ENCODE assay signal across 8 mouse cellular contexts in genomic region chr11:48833731-48834639, GRCm38 (mm10). TPM values are rescaled to one million over a fixed set of nuclear protein-coding genes. Genes with fewer than 3 reads are reported as not detected.
A peak's percentile ranks its signal among the peaks of the same experiment; 100 is the strongest.
DNase-seq lines count a peak whose midpoint lies in the region; ATAC-seq and TF ChIP-seq lines count a peak whose summit lies in the region.

No protein-coding gene starts in this region.

- H3K4me1 ChIP-seq in embryonic facial prominence, embryonic 14.5 days (ENCODE audit: control insufficient read depth, insufficient read depth, low read length): peaks cover 8% of the 10 kb centered on the region
- H3K4me1 ChIP-seq in limb, embryonic 14.5 days (ENCODE audit: control insufficient read depth, insufficient read depth, low read length): 0 out of 2 replicates have a peak, but pooled peaks cover 3% of the 10 kb centered on the region
- peaks cover 9% of the 10 kb centered on the region for H3K4me1 ChIP-seq in midbrain, embryonic 16.5 days (ENCODE audit: control insufficient read depth, insufficient read depth, low read length)

- H3K4me3 ChIP-seq in embryonic facial prominence, embryonic 14.5 days (ENCODE audit: low read depth, low read length): peak overlapping the region; percentile 72
- H3K4me3 ChIP-seq in limb, embryonic 14.5 days (replicated peaks; ENCODE audit: low read length): peak overlapping the region; percentile 64
- peak overlapping the region; percentile 62 for H3K4me3 ChIP-seq in midbrain, embryonic 16.5 days (ENCODE audit: low read depth, low read length)

- peak overlapping the region; percentile 69 for H3K27ac ChIP-seq in embryonic facial prominence, embryonic 14.5 days (replicated peaks; ENCODE audit: low read depth, low read length)
- H3K27ac ChIP-seq in limb, embryonic 14.5 days (replicated peaks; ENCODE audit: low read depth, low read length): peak overlapping the region; percentile 70
- H3K27ac ChIP-seq in midbrain, embryonic 16.5 days (ENCODE audit: low read length): peak overlapping the region; percentile 81

- H3K36me3 ChIP-seq in embryonic facial prominence, embryonic 14.5 days (ENCODE audit: control insufficient read depth, insufficient read depth, low read length): no peaks in the 10 kb centered on the region
- H3K36me3 ChIP-seq in limb, embryonic 14.5 days (ENCODE audit: control insufficient read depth, insufficient read depth, low read length): no peaks in the 10 kb centered on the region
- no peaks in the 10 kb centered on the region for H3K36me3 ChIP-seq in midbrain, embryonic 16.5 days (ENCODE audit: control insufficient read depth, insufficient read depth, low read length)

- no peak for TF ChIP-seq POLR2A in limb, embryonic 14.5 days (IDR thresholded peaks at IDR 0.05; ENCODE audit: borderline replicate concordance, extremely low read depth, insufficient read depth, insufficient read length)

- DNase-seq in 3T3-L1 (ENCODE audit: low read depth, low spot score): peak; percentile 93
- DNase-seq in adrenal gland, postnatal 36 days: peak; percentile 91
- DNase-seq in embryonic facial prominence, embryonic 14.5 days (ENCODE audit: low spot score): peak; percentile 93
- peak; percentile 94 for DNase-seq in heart, adult 8-10 months (ENCODE audit: low spot score)
- DNase-seq in kidney, adult 8-10 months: peak; percentile 88 to 94
- DNase-seq in limb, embryonic 14.5 days (ENCODE audit: low spot score): peak; percentile 93
- peak; percentile 89 to 92 for DNase-seq in spleen, postnatal 10 days (ENCODE audit: low spot score in 2 of 2)

- H3K9ac ChIP-seq in embryonic facial prominence, embryonic 14.5 days (ENCODE audit: low read depth, low read length): peak overlapping the region; percentile 69
- H3K9ac ChIP-seq in limb, embryonic 14.5 days (ENCODE audit: low read depth, low read length, severe bottlenecking): peak overlapping the region; percentile 58
- peak overlapping the region; percentile 66 for H3K9ac ChIP-seq in midbrain, embryonic 16.5 days (ENCODE audit: low read depth, low read length)

- no peaks in the 10 kb centered on the region for H3K9me3 ChIP-seq in embryonic facial prominence, embryonic 14.5 days (ENCODE audit: control insufficient read depth, low read length)
- no peaks in the 10 kb centered on the region for H3K9me3 ChIP-seq in limb, embryonic 14.5 days (ENCODE audit: control insufficient read depth, low read length)
- H3K9me3 ChIP-seq in midbrain, embryonic 16.5 days (replicated peaks; ENCODE audit: control insufficient read depth, low read length, poor library complexity, severe bottlenecking): no peaks in the 10 kb centered on the region

- under 1% methylated on average over 30 of the region's 30 CpGs for WGBS in embryonic facial prominence, embryonic 14.5 days
- under 1% methylated on average over 30 of the region's 30 CpGs for WGBS in limb, embryonic 14.5 days
- WGBS in midbrain, embryonic 16.5 days: under 1% methylated on average over 30 of the region's 30 CpGs

- peak; percentile 92 for ATAC-seq in embryonic facial prominence, embryonic 14.5 days (ENCODE audit: low read depth)
- peak; percentile 91 for ATAC-seq in limb, embryonic 14.5 days (ENCODE audit: low FRiP score, low read depth)
- ATAC-seq in midbrain, embryonic 16.5 days: peak; percentile 88

- peak overlapping the region; percentile 71 for H3K4me2 ChIP-seq in embryonic facial prominence, embryonic 14.5 days (ENCODE audit: low read depth, low read length)
- peak overlapping the region; percentile 60 for H3K4me2 ChIP-seq in limb, embryonic 14.5 days (replicated peaks; ENCODE audit: low read depth, low read length, severe bottlenecking)
- peak overlapping the region; percentile 68 for H3K4me2 ChIP-seq in midbrain, embryonic 16.5 days (ENCODE audit: low read length)

- H3K27me3 ChIP-seq in embryonic facial prominence, embryonic 14.5 days (replicated peaks; ENCODE audit: control insufficient read depth, insufficient read depth, low read length): no peaks in the 10 kb centered on the region
- peaks cover 4% of the 10 kb centered on the region; the same call in 1 of the 2 replicates for H3K27me3 ChIP-seq in limb, embryonic 14.5 days (ENCODE audit: control insufficient read depth, insufficient read depth, low read length)
- H3K27me3 ChIP-seq in midbrain, embryonic 16.5 days (ENCODE audit: control insufficient read depth, insufficient read depth, low read depth, low read length): no peaks in the 10 kb centered on the region; the same call in 1 of the 2 replicates

RNA-seq across cellular contexts. Expression of gene Gm12184, which starts 7.5 kb away (rescaled TPM):
- 1 to 10 TPM; 1.4 to 3.2 TPM for total RNA-seq in adrenal gland, postnatal 36 days (2021)
- 3.4 and 4.6 TPM in 2 replicates for polyA plus RNA-seq in embryonic facial prominence, embryonic 14.5 days (2014; fragmentation: Nextera tagmentation; extraction: Ambion mirVana)
- 1 to 10 TPM; 1.6 to 5.4 (median 3.7) TPM for total RNA-seq in heart, adult 8-10 months (2022)
- polyA plus RNA-seq in limb, embryonic 14.5 days (2012; rRNA removed): 42.1 and 55.1 TPM in 2 replicates
- polyA plus RNA-seq in limb, embryonic 14.5 days (2014; fragmentation: Nextera tagmentation; extraction: Ambion mirVana): 7.9 and 14.8 TPM in 2 replicates
- polyA plus RNA-seq in midbrain, embryonic 16.5 days (2015; fragmentation: Nextera tagmentation; extraction: Ambion mirVana): 1.3 and 1.8 TPM in 2 replicates

RNA-seq across cellular contexts. Expression of gene Trim7, which starts 8.0 kb away (rescaled TPM):
- 1 to 10 TPM; 6.4 to 8.6 TPM for total RNA-seq in adrenal gland, postnatal 36 days (2021)
- 1.3 TPM in 2 replicates for polyA plus RNA-seq in embryonic facial prominence, embryonic 14.5 days (2014; fragmentation: Nextera tagmentation; extraction: Ambion mirVana)
- 10 to 100 TPM; 15.6 to 31.7 (median 17.5) TPM for total RNA-seq in heart, adult 8-10 months (2022)
- polyA plus RNA-seq in limb, embryonic 14.5 days (2012; rRNA removed): 2.6 and 2.9 TPM in 2 replicates
- 1.2 and 2.0 TPM in 2 replicates for polyA plus RNA-seq in limb, embryonic 14.5 days (2014; fragmentation: Nextera tagmentation; extraction: Ambion mirVana)
- 1.8 and 3.6 TPM in 2 replicates for polyA plus RNA-seq in midbrain, embryonic 16.5 days (2015; fragmentation: Nextera tagmentation; extraction: Ambion mirVana)

RNA-seq across cellular contexts. Expression of gene Trim41, which starts 16.8 kb away (rescaled TPM):
- 10 to 100 TPM; 32.9 to 45.2 TPM for total RNA-seq in adrenal gland, postnatal 36 days (2021)
- 5.2 and 5.3 TPM in 2 replicates for polyA plus RNA-seq in embryonic facial prominence, embryonic 14.5 days (2014; fragmentation: Nextera tagmentation; extraction: Ambion mirVana)
- 10 to 100 TPM; 22.2 to 28.9 (median 23.8) TPM for total RNA-seq in heart, adult 8-10 months (2022)
- 51.5 and 52.4 TPM in 2 replicates for polyA plus RNA-seq in limb, embryonic 14.5 days (2012; rRNA removed)
- polyA plus RNA-seq in limb, embryonic 14.5 days (2014; fragmentation: Nextera tagmentation; extraction: Ambion mirVana): 5.5 and 7.0 TPM in 2 replicates
- 6.7 and 6.9 TPM in 2 replicates for polyA plus RNA-seq in midbrain, embryonic 16.5 days (2015; fragmentation: Nextera tagmentation; extraction: Ambion mirVana)

RNA-seq across cellular contexts. Expression of gene Rack1, which starts 33.9 kb away (rescaled TPM):
- total RNA-seq in adrenal gland, postnatal 36 days (2021): 100 to 1,000 TPM; 711 to 729 TPM
- polyA plus RNA-seq in embryonic facial prominence, embryonic 14.5 days (2014; fragmentation: Nextera tagmentation; extraction: Ambion mirVana): 912 and 926 TPM in 2 replicates
- 100 to 1,000 TPM; 385 to 495 (median 425) TPM for total RNA-seq in heart, adult 8-10 months (2022)
- 2,038 and 2,666 TPM in 2 replicates for polyA plus RNA-seq in limb, embryonic 14.5 days (2012; rRNA removed)
- polyA plus RNA-seq in limb, embryonic 14.5 days (2014; fragmentation: Nextera tagmentation; extraction: Ambion mirVana): 939 and 995 TPM in 2 replicates
- polyA plus RNA-seq in midbrain, embryonic 16.5 days (2015; fragmentation: Nextera tagmentation; extraction: Ambion mirVana): 347 and 351 TPM in 2 replicates

RNA-seq across cellular contexts. Expression of gene Irgm1, which starts 37.5 kb away (rescaled TPM):
- 10 to 100 TPM; 23.9 to 24.5 TPM for total RNA-seq in adrenal gland, postnatal 36 days (2021)
- 6.9 and 7.6 TPM in 2 replicates for polyA plus RNA-seq in embryonic facial prominence, embryonic 14.5 days (2014; fragmentation: Nextera tagmentation; extraction: Ambion mirVana)
- 10 to 100 TPM; 11.7 to 13.3 (median 12.1) TPM for total RNA-seq in heart, adult 8-10 months (2022)
- 3.7 and 4.1 TPM in 2 replicates for polyA plus RNA-seq in limb, embryonic 14.5 days (2012; rRNA removed)
- 4.5 and 5.5 TPM in 2 replicates for polyA plus RNA-seq in limb, embryonic 14.5 days (2014; fragmentation: Nextera tagmentation; extraction: Ambion mirVana)
- 2.0 and 2.8 TPM in 2 replicates for polyA plus RNA-seq in midbrain, embryonic 16.5 days (2015; fragmentation: Nextera tagmentation; extraction: Ambion mirVana)

Comparison
In these comparisons a context has a peak if more than half of its experiments do, and no peak if none do; other contexts are left out.
1. Peak in every context shown above with its lines: DNase-seq, ATAC-seq, H3K4me3 ChIP-seq and H3K27ac ChIP-seq.